Mouse (Mus musculus) intestine, embryonic 16.5 days (tissue): Measurements from ENCODE around the gene C2cd4d. TPM values are rescaled to one million over a fixed set of nuclear protein-coding genes. Genes with fewer than 3 reads are reported as not detected.

Experiments used
- ATAC-seq: fragments of 200-750 bp; cut with Nextera tagmentation; 2 replicates; pipeline ENCODE4 v1.8.0; 2017; ENCODE audit warnings: moderate TSS enrichment, moderate library complexity
- H3K27ac ChIP-seq: fragments of 300-500 bp; sonication (generic); 2 replicates; pipeline ENCODE4 v1.5.1; 2014; ENCODE audit warnings: mild to moderate bottlenecking, low read length
- H3K27me3 ChIP-seq: fragments of 300-500 bp; sonication (generic); replicated peaks from 2 replicates; pipeline ENCODE4 v1.6.1; 2014; ENCODE audit warnings: low read length, control low read depth, mixed read lengths; ENCODE audit not compliant: control insufficient read depth, insufficient read depth
- H3K36me3 ChIP-seq: fragments of 300-500 bp; sonication (generic); 2 replicates; pipeline ENCODE4 v1.6.1; 2014; ENCODE audit warnings: low read length, control low read depth; ENCODE audit not compliant: control insufficient read depth, insufficient read depth
- H3K4me1 ChIP-seq: fragments of 300-500 bp; sonication (generic); 2 replicates; pipeline ENCODE4 v1.6.1; 2014; ENCODE audit warnings: low read length, control low read depth, mixed read lengths; ENCODE audit not compliant: control insufficient read depth, insufficient read depth
- H3K4me2 ChIP-seq: fragments of 300-500 bp; sonication (generic); 2 replicates; pipeline ENCODE4 v1.6.1; 2014; ENCODE audit warnings: low read depth, low read length, control low read depth
- H3K4me3 ChIP-seq: fragments of 300-500 bp; sonication (generic); 2 replicates; pipeline ENCODE4 v1.5.1; 2014; ENCODE audit warnings: mild to moderate bottlenecking, low read length
- H3K9ac ChIP-seq: fragments of 300-500 bp; sonication (generic); 2 replicates; pipeline ENCODE4 v1.6.1; 2014; ENCODE audit warnings: low read depth, low read length
- H3K9me3 ChIP-seq: fragments of 300-500 bp; sonication (generic); 2 replicates; pipeline ENCODE4 v1.6.1; 2016; ENCODE audit warnings: low read length, control low read depth; ENCODE audit not compliant: control insufficient read depth
- WGBS: fragments of 180-500 bp; shearing (Covaris S2); extraction: QIAGEN DNeasy Blood & Tissue Kit; methylation state at CpG from one replicate; pipeline ENCODE4 v1.1.7; 2014; 5-methylcytosine and 5-hydroxymethylcytosine counted together
- polyA plus RNA-seq: library from polyadenylated mRNA; unstranded; fragments of >200 nt; fragmentation: Nextera tagmentation; extraction: Ambion mirVana; gene quantifications from 2 replicates; pipeline ENCODE4 v1.2.1, GENCODE M21; 2015

C2cd4d gene
- polyA plus RNA-seq, 1 experiment from 2014 or later = 0.71 TPM

- Histone ChIP-seq H3K4me2 (peak overlapping the region; percentile 41), H3K36me3 (no peaks in the 10 kb centered on the region), H3K4me3 (peak overlapping the region; percentile 22), H3K27ac (no peak overlapping the region), H3K9me3 (no peaks in the 10 kb centered on the region), H3K27me3 (peaks cover 16% of the 10 kb centered on the region; the same call in 1 of the 2 replicates), H3K4me1 (peaks cover 10% of the 10 kb centered on the region; the same call in 1 of the 2 replicates), H3K9ac (peak overlapping the region; percentile 36; the same call in 1 of the 2 replicates)
- no peak for ATAC-seq
- 4% methylated on average over 20 of the region's 20 CpGs for WGBS
Observed at GRCm38 (mm10) chr3:94398943-94399481, 36.8 kb downstream of the C2cd4d start.

- H3K4me3 ChIP-seq = no peak overlapping the region
- H3K9me3 ChIP-seq = no peaks in the 10 kb centered on the region
- no peak overlapping the region for H3K4me2 ChIP-seq
- H3K27ac ChIP-seq = no peak overlapping the region
- H3K36me3 ChIP-seq = no peaks in the 10 kb centered on the region
- no peak overlapping the region for H3K9ac ChIP-seq
- no peak for ATAC-seq
- H3K27me3 ChIP-seq = peaks cover 16% of the 10 kb centered on the region; the same call in 1 of the 2 replicates
- 44% methylated on average over 5 of the region's 5 CpGs for WGBS
- H3K4me1 ChIP-seq = peaks cover 12% of the 10 kb centered on the region; the same call in 1 of the 2 replicates
Observed at GRCm38 (mm10) chr3:94399663-94400310, 37.5 kb downstream of the C2cd4d start.

GRCm38 (mm10) chr3:94402451-94402850 is 40.2 kb downstream of the C2cd4d start:
- Histone ChIP-seq H3K9me3 (no peaks in the 10 kb centered on the region), H3K4me2 (no peak overlapping the region), H3K36me3 (no peaks in the 10 kb centered on the region), H3K9ac (no peak overlapping the region), H3K27me3 (peaks cover 16% of the 10 kb centered on the region; the same call in 1 of the 2 replicates), H3K4me1 (peaks cover 12% of the 10 kb centered on the region; the same call in 1 of the 2 replicates), H3K4me3 (no peak overlapping the region), H3K27ac (no peak overlapping the region)
- ATAC-seq = no peak
- 61% methylated on average over 8 of the region's 8 CpGs for WGBS

- Histone ChIP-seq H3K4me2 (no peak overlapping the region), H3K4me3 (no peak overlapping the region), H3K27me3 (peaks cover 12% of the 10 kb centered on the region; the same call in 1 of the 2 replicates), H3K4me1 (0 out of 2 replicates have a peak, but pooled peaks cover 4% of the 10 kb centered on the region), H3K27ac (no peak overlapping the region), H3K9me3 (no peaks in the 10 kb centered on the region), H3K9ac (no peak overlapping the region), H3K36me3 (no peaks in the 10 kb centered on the region)
- WGBS = 27% methylated on average over 7 of the region's 7 CpGs
- no peak for ATAC-seq
Observed at GRCm38 (mm10) chr3:94404366-94405054, 42.3 kb downstream of the C2cd4d start.

GRCm38 (mm10) chr3:94405561-94405960 is 43.3 kb downstream of the C2cd4d start:
- Histone ChIP-seq H3K27ac (no peak overlapping the region), H3K9me3 (no peaks in the 10 kb centered on the region), H3K27me3 (peaks cover 3% of the 10 kb centered on the region; the same call in 1 of the 2 replicates), H3K4me2 (no peak overlapping the region), H3K4me1 (0 out of 2 replicates have a peak, but pooled peaks cover 4% of the 10 kb centered on the region), H3K4me3 (no peak overlapping the region), H3K36me3 (no peaks in the 10 kb centered on the region), H3K9ac (no peak overlapping the region)
- no peak for ATAC-seq
- WGBS = 54% methylated on average over 4 of the region's 4 CpGs

GRCm38 (mm10) chr3:94412530-94412929 is 50.3 kb downstream of the C2cd4d start:
- H3K36me3 ChIP-seq = no peaks in the 10 kb centered on the region
- peak overlapping the region; percentile 62 for H3K9ac ChIP-seq
- WGBS = 5% methylated on average over 25 of the region's 25 CpGs
- H3K4me3 ChIP-seq = peak overlapping the region; percentile 60
- ATAC-seq = peak; percentile 67
- no peak overlapping the region for H3K27ac ChIP-seq
- no peaks in the 10 kb centered on the region for H3K27me3 ChIP-seq
- H3K4me1 ChIP-seq = peaks cover 5% of the 10 kb centered on the region; the same call in 1 of the 2 replicates
- peak overlapping the region; percentile 86 for H3K4me2 ChIP-seq
- H3K9me3 ChIP-seq = no peaks in the 10 kb centered on the region

GRCm38 (mm10) chr3:94413031-94413679 is 50.9 kb downstream of the C2cd4d start, which contains the start of gene Tdrkh:
Gene Tdrkh, plus strand, starts transcription at chr3:94413273.
- peak; percentile 99 for ATAC-seq
- no peak within 1 kb of the TSS for H3K27ac ChIP-seq
- peak within 1 kb of the TSS; percentile 60 for H3K4me3 ChIP-seq
- WGBS = 8% methylated on average over 52 of the region's 52 CpGs
- peak within 1 kb of the TSS; percentile 62 for H3K9ac ChIP-seq
- peaks cover 5% of the 10 kb centered on the region; the same call in 1 of the 2 replicates for H3K4me1 ChIP-seq
- H3K27me3 ChIP-seq = no peaks in the 10 kb centered on the region
- peak within 1 kb of the TSS; percentile 86 for H3K4me2 ChIP-seq
- no peaks in the 10 kb centered on the region for H3K9me3 ChIP-seq
- no peaks in the 10 kb centered on the region for H3K36me3 ChIP-seq
